Mouse (Mus musculus) thymus, adult 2 months (tissue): Measurements from ENCODE around the gene Rbm4b.

Experiments
- CTCF ChIP-seq: fragments of 200-500 bp; IDR thresholded peaks from 2 replicates; pipeline ENCODE4 v1.5.1; 2012; ENCODE audit warnings: mild to moderate bottlenecking, control low read depth, low read length, moderate library complexity, borderline replicate concordance; ENCODE audit not compliant: control insufficient read depth, poor library complexity, insufficient read depth; ENCODE audit errors: extremely low read depth
- POLR2A ChIP-seq: fragments of 200-500 bp; IDR thresholded peaks from 2 replicates; pipeline ENCODE4 v1.6.1; 2012; ENCODE audit warnings: mild to moderate bottlenecking, low read length, control low read depth, moderate library complexity; ENCODE audit not compliant: control insufficient read depth, poor library complexity, insufficient read depth; ENCODE audit errors: extremely low read depth

DNA sequence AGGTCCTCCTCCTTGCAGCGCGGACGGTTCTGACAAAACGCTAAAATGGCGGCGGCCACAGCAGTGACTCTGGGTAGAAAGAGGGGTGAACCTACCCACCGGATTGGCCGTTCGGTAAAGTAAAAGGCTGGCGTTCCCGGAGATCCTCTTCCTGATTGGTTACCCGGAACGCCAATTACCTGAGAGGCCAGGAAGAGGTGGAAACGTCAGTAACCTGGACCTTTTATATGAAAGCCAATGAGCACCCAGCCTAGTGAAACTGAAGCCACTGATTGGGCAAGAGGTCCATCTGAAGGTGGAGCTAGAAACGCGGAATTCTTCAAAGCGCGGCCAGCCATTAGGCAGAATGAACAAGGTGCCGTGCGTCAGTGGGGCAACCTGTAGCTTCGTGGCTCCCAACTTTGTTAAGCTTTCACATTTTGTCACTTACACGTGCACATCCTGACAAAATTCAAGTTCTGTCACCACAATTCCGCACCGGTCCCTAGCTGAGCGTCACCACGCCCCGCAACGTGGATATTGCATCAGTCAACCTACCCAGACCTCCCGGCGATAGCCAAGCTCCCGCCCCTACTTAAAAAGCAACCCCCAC is 37.6 kb downstream of the Rbm4b start, which contains the start of gene Rbm4:
- TF ChIP-seq POLR2A (peak; percentile 64; the same call in 1 of the 2 replicates), CTCF (no peak)
